Mouse (Mus musculus) 3T3-L1 (cell line): ENCODE measurements at regions not wholly inside any gene's neighbourhood (a gene's known extent, or its start where the extent isn't known, plus 50 kb on each side); places are given as distances from the start of the nearest gene placed in this dataset.

Experiments used
- DNase-seq: peaks from one replicate; pipeline ENCODE4 v3.0.0-alpha.2; 2015; ENCODE audit warnings: low read depth, low spot score

DNA sequence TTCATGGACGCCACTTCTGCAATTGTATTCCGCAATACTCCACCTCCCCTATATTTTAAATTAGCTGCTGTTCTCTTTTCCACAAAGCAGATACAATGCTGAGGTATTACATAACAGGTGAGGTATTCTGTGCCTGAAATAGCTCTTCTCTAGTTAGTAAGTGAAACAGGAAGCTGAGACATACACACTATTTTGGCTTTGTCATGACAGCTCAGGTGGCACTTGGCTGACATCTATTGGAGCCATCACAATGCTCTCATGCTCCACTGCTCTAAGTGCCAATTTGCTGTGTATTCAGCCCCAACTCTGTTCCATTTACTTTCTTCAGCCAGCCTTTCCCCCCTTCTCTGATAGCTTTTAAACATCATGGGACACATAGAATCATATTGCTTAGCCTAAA lies 743.7 kb upstream of the Car10 start:
- no peak for DNase-seq

DNA sequence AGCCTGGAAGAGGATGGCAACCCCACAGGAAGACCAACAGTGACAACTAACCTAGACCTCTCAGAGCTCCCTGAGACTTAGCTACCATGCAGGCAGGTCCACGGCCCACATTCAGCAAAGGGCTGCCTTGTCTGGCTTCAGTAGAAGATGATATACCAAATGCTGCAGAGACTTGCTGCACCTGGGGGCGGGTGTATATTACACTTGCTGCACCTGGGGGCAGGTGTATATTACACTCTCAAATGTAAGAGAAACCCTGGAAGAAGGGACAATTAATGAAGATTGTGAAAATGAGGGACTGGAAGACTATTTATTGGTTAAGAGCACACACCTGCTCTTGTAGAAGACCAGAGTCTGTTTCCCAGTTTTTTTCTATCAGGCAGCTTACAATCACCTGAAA lies 759.2 kb upstream of the Kif2b start:
- DNase-seq, result no peak

- peak; percentile 20 for DNase-seq
Measured at GRCm38 (mm10) chr11:92335306-92335705, 757.9 kb upstream of the Kif2b start.

DNA sequence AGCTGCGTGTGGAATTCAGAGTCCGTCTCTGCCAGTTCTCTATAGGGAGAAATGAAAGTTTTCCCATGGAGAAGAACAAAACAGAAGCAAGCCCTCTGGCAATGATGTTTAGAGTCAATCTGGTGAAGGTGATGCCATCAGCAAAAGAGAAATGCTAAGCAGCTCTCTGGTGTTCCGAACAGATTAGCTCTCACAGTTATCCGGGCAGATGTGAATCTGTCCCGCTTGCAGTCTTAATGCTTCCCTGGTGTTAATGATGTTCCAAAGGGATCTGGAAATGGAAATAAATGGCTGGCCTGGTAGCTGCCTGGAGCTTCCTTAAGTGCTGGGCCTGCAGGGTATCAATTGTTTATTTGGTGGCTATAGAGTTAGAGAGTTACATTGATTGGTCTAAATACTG lies 725.7 kb upstream of the Kif2b start:
- DNase-seq, result no peak
